Mouse (Mus musculus) CH12.LX (cell line): ENCODE data around the gene Ilf3.

Experiments
- CHD2 ChIP-seq: IDR thresholded peaks from 2 replicates; pipeline ENCODE4 v1.6.1; 2011; ENCODE audit warnings: low read length, improper control_type of control experiment
- CTCF ChIP-seq, 2 experiments: IDR thresholded peaks in 1 of 2; conservative IDR thresholded peaks in 1 of 2; 2 replicates each; pipeline ENCODE4 v1.5.1; 2011 to 2012; ENCODE audit warnings: low read depth in 2 of 2, low read length in 2 of 2, improper control_type of control experiment in 1 of 2, inconsistent platforms in 1 of 2, mild to moderate bottlenecking in 1 of 2, moderate library complexity in 1 of 2
- E2F4 ChIP-seq: IDR thresholded peaks from 2 replicates; pipeline ENCODE4 v1.6.1; 2011; ENCODE audit warnings: low read depth, low read length, improper control_type of control experiment; ENCODE audit not compliant: insufficient replicate concordance
- EP300 ChIP-seq: IDR thresholded peaks from 2 replicates; pipeline ENCODE4 v1.6.1; 2011; ENCODE audit warnings: low read length, improper control_type of control experiment
- KAT2A ChIP-seq: IDR thresholded peaks from 2 replicates; pipeline ENCODE4 v1.6.1; 2012; ENCODE audit warnings: low read length, improper control_type of control experiment, inconsistent platforms; ENCODE audit not compliant: insufficient replicate concordance
- MYC ChIP-seq: IDR thresholded peaks from 2 replicates; pipeline ENCODE4 v1.6.1; 2011; ENCODE audit warnings: low read depth, mild to moderate bottlenecking, improper control_type of control experiment, low read length
- NELFE ChIP-seq: IDR thresholded peaks from 2 replicates; pipeline ENCODE4 v1.6.1; 2011; ENCODE audit warnings: low read depth, low read length, improper control_type of control experiment
- POLR2A ChIP-seq: IDR thresholded peaks from 2 replicates; pipeline ENCODE4 v1.6.1; 2011; ENCODE audit warnings: low read depth, mild to moderate bottlenecking, improper control_type of control experiment, low read length
- RAD21 ChIP-seq: IDR thresholded peaks from 2 replicates; pipeline ENCODE4 v1.6.1; 2011; ENCODE audit warnings: low read depth, mild to moderate bottlenecking, low read length, improper control_type of control experiment, moderate library complexity
- SIN3A ChIP-seq: IDR thresholded peaks from 2 replicates; pipeline ENCODE4 v1.6.1; 2012; ENCODE audit warnings: low read length, improper control_type of control experiment, inconsistent platforms

GRCm38 (mm10) chr9:21335391-21335790 lies 32.3 kb upstream of the Ilf3 start:
- TF ChIP-seq RAD21 (no peak), EP300 (no peak), CTCF (conservative IDR thresholded peaks at IDR 0.05 in 1 of 2, IDR thresholded peaks at IDR 0.05 in 1 of 2; ENCODE audit: low read depth in 2 of 2, low read length in 2 of 2) (no peak), MYC (no peak), POLR2A (no peak), SIN3A (no peak), KAT2A (no peak), CHD2 (no peak), NELFE (no peak), E2F4 (no peak)
